Mouse (Mus musculus) layer of hippocampus, postnatal 25 days (tissue): ENCODE data around the gene Gm17304. TPM values are rescaled to one million over a fixed set of nuclear protein-coding genes. Genes with fewer than 3 reads are reported as not detected.

Experiments
- DNase-seq, 2 experiments: peaks; one replicate each; pipeline ENCODE4 v3.0.0; 2022; ENCODE audit warnings: mixed read lengths in 2 of 2, low spot score in 1 of 2; ENCODE audit errors: extremely low spot score in 1 of 2
- total RNA-seq, 2 experiments: library from RNA; stranded (reverse); gene quantifications; 2 replicates each; pipeline ENCODE4 v1.2.3; 2021

Gm17304 gene
- total RNA-seq, 2 experiments from 2014 or later, result not detected

DNA sequence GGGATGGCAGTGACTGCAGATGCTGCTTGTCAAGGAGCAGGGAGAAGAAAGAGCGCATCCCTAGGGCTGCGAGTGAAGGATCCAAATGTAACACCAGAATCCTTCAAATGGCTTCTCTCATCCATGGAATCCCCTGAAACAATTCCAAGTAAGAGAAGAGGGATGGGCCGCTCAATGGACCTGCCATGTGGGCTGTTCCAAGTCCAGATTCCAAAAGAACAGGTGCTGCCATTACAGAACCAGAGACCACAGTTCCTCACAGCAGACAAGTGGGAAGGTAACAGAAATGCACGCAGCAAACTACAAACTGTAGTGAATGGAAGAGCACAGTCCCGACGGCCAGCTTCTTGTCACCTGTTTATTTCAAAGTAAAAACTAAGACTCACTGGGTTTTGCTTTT is 11.5 kb downstream of the Gm17304 start:
- no peak for DNase-seq

DNA sequence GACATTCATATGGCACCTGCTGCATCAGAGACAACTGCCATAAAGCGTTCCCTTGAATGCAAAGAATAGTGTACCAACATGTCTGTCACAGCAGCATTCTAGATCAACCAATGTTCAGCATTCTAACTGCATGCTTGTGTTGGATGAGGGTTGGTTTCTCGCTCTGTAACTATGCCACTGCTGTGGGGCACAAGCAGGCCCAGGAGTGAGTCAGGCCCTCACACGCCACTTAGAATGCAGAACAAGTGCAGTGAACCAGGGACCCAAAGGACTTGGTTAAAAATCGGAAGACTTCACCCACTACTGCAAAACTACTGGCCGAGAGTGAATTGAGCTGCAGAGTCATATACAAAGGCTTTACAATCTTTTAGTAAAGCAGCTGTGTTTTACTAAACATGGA is 13.3 kb downstream of the Gm17304 start:
- no peak for DNase-seq

DNA sequence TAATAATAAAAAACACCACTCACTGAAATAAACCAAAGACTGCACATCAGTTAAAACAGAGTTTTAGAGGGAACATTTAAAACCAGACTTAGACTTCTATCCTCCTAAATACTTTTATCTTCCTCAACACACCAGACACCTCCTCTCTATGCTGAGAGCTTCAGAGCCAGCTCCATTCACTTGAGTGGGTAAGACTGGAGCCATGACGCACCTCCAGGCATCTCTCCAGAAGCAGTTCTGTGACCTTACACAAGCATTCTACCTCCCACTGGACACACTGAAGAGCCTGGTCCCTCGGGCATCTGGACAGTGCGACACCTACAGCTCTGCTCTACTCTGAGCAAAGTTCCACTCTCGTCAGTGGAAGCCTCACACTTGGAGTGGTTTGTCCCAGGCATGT is 14.4 kb downstream of the Gm17304 start:
- no peak for DNase-seq

DNA sequence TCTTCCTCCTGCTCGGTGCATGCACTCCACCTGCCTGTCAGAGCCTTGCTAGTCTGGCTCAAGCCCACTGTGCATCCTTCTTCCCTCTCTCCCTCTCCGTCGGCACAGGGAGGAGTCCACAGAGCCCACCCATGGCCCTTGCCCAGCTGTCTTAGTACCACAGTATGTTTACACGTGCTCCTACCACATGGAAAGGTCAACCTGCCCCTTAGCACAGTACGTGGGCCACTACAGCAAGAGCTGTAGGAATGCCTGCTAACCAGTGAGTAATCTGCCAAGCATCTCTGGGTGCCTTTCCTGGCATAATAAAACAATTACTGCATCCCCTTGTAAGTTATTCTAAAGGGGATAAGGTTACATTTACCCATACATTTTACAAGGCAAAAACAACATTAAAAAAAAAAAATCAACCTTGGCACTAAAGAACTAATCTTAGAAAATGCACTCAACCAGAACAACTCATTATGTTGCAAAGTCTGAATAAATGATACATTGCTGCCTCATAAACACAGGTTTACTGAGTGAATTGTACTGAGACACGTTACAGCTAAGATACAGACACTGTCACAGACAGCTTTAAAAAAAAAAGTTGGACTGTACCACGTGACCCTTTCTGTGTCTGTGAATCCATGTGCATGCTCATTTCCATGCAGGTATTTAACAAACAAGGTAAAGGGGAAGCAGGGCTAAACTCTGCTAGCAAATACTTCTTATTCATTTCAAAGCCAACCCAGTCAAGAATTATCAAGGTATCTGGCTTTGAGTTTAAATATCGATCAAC is 19.7 kb downstream of the Gm17304 start:
- DNase-seq, result no peak

DNA sequence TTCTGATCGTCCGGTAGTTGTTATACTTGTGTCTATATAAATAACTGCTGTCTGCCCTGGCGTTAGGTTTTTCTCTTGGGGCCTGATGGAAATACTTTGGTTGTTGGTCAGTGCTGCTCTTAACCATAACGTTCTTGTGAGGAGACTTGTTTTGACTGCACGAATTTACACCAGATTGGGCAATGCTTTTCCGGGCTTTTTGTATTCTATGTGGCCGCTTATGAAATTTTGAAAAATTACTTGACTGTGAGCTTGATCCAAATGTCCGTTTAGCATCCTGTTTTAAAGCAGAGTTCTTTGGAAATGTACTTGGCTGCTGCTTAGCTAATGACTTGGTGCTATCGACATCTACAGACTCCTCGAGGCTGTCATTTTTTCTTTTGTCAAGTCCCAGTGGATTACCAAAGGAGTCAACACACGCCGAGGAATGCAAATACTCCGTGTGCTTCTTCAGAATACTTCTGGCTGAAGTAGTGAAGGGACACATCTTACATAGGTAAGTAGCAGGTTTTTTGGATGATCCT is 27.6 kb downstream of the Gm17304 start:
- DNase-seq, result no peak

DNA sequence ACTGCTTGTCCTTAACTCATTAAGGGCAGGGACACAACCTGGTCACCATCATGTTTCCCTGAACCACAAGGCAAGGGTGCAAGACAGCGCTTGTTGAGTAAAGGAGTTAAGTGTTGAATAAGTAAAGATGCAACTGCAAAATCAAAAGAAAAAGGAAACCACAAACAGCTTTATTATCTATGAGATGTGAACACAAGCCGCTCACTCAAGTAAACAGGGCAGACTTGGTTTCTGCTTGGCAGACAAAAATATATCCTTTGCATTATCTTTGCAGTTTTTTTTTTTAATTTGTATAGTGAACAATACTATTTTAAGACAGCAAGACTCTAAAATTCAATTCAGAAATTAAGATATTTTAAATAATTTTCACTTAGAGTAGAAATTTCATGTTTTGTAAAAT is 30.7 kb downstream of the Gm17304 start:
- DNase-seq, result no peak

DNA sequence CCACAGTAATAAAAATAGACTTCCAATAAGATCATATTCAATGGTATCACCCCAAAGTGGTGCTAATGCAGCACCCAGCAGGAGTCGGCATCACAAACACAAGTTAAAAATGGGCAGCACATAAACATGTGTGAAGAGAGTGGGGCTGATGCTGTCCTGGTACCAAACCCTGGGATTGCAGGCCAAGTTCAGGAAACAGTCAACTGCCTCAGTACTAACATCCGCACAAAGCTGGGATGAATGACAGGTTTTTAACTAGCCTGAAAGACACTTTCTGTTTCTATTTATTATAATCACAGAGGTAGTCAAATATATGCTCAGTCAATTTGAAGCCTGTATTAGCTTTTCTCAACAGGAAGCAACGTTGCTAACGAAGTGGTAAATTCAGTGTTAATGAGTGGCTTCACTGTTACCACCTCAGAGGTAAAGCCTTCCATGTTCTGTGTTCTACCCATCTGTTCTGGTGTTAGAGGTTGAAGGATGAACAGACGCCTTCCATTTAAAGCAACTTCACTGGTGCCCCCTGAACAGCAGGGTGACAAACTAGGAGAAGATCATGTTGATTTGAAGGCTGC is 31.4 kb downstream of the Gm17304 start:
- no peak for DNase-seq

DNA sequence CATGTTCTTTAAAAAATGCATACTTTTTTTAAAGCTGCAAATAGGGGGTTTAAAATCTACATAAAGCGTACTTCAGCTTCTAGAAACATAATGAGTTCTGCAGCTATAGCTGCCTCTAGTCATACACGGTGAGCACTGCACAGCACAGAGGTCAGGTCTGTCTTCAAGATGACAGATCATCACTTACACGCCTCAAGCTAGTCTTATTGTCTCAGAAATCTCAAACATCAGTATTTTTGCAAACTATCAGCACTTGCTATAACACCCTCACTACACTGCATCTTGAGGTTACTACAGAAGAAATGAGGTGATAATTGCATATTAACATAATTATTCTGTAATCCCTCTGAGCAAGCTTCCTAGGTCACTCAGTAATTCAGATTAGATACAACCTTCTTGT is 33.0 kb downstream of the Gm17304 start:
- no peak for DNase-seq

DNA sequence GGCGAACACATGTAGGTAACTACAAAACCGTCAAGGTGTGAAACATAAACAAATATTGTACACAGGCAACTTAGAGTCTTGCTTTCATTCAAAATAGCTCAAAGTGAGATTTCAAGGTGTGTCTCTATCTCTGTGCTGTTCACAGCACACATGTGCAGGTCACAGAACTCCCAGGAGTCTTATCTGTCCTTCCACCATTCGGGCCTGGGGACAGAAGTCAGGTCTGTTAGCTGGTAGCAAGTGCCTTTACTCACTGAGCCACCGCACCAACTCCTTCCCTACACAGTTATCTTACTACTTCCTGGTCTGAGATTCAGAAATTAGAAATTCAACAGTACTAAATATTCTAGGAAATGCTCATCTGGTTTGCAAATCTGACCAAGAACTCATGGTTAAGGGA is 34.5 kb downstream of the Gm17304 start:
- no peak for DNase-seq

DNA sequence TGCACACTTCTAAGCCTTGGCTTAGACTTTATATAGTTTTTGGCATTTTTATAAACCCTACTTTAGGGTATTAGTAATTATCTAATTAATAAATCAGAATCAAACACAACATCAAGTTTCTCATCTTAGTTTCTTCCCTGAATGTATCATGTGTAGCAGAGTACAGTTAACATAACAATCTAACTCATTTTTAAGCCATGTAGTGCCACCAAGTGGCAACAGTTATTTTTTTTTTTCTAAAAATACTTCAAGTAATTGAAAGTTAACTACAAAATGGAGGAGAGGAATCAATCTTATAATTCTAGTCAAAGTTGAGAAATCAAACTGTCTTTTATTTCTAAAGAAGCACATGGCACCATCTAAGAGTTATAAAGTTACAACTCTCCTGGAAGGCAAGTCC is 40.5 kb downstream of the Gm17304 start:
- no peak for DNase-seq

DNA sequence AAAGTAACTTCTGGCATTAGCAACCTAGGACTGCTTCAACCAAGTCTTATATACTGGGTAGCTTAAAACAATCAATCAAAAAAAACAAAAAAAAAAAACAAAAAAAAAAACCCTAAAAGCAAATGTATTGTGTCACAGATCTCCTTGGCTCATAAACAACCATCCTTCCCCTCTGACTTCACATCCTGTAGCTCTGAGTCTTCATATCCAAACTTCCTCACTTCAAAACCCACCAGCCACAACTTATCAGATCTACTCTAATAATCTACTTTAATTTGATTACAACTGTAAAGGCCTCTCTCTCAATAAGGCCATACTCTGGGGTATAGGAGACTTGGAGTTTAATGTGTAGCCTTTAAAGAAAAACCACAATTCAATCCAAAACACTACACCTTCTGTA is 41.1 kb downstream of the Gm17304 start:
- no peak for DNase-seq

DNA sequence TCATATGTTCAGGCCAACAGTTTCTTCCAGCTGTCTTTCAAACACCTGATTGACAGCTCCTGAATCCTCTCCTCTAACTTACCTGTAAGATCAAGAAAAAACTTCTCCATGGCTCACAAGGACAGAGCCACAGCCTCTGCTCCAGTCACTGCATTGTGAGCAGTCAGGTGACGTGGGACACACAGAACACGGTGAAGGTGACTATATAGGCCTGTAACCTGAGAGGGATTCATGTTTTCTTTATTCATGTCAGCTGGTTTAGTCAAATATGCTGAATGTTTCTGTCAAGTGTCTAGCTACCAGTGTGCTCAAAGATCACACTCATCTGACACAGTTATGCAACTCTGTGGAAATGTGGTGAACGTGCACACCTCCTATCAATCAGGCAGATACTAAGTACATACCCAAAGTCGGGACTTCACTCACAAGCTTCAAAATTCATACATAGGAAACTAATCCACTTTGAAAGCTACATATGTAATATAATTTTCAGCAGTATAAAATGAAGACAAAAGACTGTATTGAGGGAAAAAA is 43.4 kb downstream of the Gm17304 start:
- no peak for DNase-seq

DNA sequence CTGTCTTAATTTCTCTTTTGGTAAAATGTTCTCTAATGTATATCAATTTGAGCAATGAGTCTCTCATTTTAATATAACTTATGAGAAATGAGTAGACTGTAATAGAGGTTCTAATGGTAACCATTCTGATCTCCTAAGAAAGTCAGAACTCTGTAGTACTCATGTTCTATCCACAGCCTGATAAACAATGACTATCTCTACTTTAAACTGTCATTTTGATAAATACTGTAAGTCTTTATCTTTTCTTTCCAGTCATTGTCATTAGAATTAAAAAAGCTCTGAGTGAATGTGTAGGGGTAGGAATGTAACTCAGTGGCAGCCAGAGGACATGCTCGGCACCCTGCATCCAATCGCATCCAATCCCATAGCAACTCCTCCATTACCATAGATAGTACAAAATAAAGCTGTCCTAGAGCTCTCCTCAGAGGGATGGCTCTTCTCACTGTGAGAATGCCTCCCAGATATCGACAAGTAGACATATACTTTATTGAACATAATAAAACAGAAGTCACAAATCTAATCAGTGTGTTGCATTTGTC is 44.0 kb downstream of the Gm17304 start:
- no peak for DNase-seq

Other genes with a start within 250 kb of the Gm17304 start
- under 1 TPM; 0.12 to 0.26 TPM for gene Barhl2, start 150.9 kb upstream of the Gm17304 start, total RNA-seq
- 10 to 100 TPM; 95.4 to 98.2 TPM for gene Zfp644, start 88.2 kb downstream of the Gm17304 start, total RNA-seq